Mouse (Mus musculus) small intestine, adult 2 months (tissue): ENCODE measurements at regions not wholly inside any gene's neighbourhood (a gene's known extent, or its start where the extent isn't known, plus 50 kb on each side); places are given as distances from the start of the nearest gene placed in this dataset.

Experiments used
- CTCF ChIP-seq: fragments of 200-500 bp; IDR thresholded peaks from 2 replicates; pipeline ENCODE4 v1.5.1; 2012; ENCODE audit warnings: low read depth, mild to moderate bottlenecking, control low read depth, inconsistent platforms, low read length, moderate library complexity, mixed read lengths; ENCODE audit not compliant: insufficient replicate concordance, insufficient read length; ENCODE audit errors: extremely low read depth
- POLR2A ChIP-seq: fragments of 200-500 bp; IDR thresholded peaks from 2 replicates; pipeline ENCODE4 v1.6.1; 2012; ENCODE audit warnings: low read depth, mild to moderate bottlenecking, control low read depth, inconsistent platforms, low read length, moderate library complexity

GRCm38 (mm10) chr12:10179147-10179814 is 190.5 kb upstream of the Nt5c1b start:
- TF ChIP-seq POLR2A: no peak
- TF ChIP-seq CTCF: no peak
